Mouse (Mus musculus): ENCODE data around the gene Tomm7.
A peak's percentile ranks its signal among the peaks of the same experiment; 100 is the strongest.
"Not testable (repeated sequence)": the region's sequence is repeated elsewhere in the genome, so short reads cannot be mapped to it uniquely, and the experiment has no call there.

Tomm7 gene

DNA sequence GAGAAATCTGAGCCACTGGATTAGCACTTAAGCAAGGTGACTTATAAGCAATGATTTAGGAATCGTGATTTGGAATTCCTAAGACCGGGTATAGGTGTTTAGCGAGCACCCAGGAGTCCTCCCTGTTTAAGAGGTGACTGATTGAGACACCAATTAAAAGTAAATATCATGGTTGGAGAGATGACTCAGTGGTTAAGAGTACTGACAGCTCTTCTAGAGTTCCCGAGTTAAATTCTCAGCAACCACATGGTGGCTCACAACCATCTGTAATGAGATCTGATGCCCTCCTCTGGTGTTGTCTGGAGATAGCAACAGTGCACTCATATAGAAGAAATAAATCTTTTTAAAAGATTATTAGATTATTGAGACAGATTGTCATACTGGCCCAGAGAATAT is 7.2 kb upstream of the Tomm7 start:
- not testable (repeated sequence) for DNase-seq (ENCODE audit: low spot score in 2 of 2)

DNA sequence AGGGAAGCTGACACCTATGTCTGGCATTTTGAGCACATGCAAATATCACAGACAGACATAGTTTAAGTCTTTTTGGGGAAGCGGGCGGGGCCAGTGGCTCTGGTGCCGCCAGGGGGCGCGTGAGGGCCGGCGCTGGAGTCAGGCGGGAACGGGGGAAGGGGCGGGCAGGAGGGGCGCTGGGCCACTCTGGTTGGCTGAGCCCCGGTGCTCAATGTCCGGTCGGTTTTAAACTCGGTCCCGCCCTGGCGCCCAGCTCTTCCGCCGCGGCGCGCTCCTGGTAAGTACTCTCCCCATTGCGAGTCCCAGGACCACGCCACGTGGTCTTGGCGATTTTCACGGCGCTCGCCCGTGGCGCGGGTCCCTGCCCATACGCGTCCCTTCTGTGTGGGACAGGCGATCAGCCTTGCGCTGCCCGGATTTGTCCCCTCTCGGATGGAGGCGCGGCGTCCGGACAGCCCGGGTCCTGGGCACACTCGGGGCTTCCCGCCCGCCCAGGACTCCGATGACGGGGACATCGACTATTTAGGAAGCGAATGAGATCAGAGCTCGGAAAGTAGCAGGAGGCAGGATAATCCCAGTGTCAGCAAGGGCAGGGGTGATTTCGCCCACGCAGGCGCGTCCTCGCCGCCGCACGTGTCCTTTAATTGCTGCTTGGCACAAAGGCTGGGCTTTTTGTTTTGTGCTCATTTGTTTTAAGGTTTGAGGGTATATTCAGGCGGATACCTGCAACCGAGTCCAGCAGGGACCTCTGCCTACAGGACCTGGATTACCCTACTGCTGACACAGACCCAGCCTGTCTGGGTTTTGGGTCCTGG is 6.6 kb upstream of the Tomm7 start:
- DNase-seq (ENCODE audit: low spot score in 2 of 2) = peak; percentile 86 to 97

DNA sequence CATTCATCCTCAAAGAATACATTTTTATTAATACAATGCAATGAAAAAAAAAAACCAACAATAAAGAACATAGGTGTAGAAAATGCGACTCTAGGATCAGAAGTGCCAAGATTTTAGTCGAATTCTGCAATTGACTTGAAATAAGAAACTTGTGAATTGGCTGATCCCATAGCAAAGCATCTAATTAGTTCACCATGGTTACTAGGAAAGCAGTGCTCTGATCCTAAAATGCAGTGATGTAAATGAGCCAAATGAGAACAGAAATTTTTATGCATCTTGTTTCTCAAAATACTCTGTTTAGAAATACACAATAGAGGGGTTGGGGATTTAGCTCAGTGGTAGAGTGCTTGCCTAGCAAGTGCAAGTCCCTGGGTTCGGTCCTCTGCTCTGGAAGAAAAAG is 1.2 kb upstream of the Tomm7 start:
- DNase-seq (ENCODE audit: low spot score in 2 of 2) = no peak

DNA sequence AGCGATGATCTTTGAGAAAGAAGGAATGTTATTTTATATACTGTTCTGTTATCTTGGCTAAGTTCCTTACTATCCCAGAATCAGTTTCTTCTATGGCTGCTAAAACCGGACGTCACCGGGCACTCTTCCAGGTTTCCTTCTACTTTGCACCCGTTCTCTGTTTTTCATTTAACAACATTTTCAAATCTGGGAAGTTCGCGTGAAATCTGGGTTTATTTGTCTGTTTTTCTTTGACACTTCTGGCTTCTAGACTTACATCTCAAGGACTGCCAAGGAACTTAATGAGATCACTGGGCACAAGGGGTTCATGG is 525 bp upstream of the Tomm7 start:
- no peak for DNase-seq (ENCODE audit: low spot score in 2 of 2)

DNA sequence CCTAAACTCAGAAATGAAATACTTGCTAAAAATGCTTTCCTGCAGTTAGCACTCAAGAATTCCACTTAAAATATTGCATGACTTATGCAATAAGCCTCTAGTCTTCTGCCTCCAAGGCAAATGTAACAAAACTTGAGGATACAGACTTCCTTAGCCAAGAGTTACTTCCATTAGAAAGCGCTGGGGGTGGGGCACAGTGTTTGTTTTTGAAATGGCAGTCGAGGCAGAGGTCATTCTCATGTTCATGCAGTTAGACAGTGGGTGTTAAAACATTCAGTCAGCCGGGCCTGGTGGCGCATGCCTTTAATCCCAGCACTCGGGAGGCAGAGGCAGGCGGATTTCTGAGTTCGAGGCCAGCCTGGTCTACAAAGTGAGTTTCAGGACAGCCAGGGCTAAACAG is 5.8 kb downstream of the Tomm7 start:
- no peak for DNase-seq (ENCODE audit: low spot score in 2 of 2)

DNA sequence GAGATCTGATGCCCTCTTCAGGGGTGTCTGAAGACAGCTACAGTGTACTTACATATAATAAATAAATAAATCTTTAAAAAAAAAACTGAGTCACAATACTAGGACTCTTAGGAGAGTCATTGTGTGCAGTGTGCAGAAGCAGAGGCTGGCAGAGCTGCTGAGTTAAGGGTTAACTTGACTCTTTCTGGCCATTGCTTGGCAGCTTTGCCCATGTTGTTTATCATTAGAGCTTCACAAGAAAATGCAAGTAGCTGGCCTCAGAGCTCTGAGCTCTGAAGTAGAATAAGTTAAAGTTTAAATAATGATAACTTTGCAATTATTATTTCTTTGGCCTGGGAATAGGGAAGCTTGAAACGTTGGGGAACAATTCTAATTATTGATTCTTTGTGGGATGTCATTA is 8.3 kb downstream of the Tomm7 start:
- not testable (repeated sequence) for DNase-seq (ENCODE audit: low spot score in 2 of 2)

DNA sequence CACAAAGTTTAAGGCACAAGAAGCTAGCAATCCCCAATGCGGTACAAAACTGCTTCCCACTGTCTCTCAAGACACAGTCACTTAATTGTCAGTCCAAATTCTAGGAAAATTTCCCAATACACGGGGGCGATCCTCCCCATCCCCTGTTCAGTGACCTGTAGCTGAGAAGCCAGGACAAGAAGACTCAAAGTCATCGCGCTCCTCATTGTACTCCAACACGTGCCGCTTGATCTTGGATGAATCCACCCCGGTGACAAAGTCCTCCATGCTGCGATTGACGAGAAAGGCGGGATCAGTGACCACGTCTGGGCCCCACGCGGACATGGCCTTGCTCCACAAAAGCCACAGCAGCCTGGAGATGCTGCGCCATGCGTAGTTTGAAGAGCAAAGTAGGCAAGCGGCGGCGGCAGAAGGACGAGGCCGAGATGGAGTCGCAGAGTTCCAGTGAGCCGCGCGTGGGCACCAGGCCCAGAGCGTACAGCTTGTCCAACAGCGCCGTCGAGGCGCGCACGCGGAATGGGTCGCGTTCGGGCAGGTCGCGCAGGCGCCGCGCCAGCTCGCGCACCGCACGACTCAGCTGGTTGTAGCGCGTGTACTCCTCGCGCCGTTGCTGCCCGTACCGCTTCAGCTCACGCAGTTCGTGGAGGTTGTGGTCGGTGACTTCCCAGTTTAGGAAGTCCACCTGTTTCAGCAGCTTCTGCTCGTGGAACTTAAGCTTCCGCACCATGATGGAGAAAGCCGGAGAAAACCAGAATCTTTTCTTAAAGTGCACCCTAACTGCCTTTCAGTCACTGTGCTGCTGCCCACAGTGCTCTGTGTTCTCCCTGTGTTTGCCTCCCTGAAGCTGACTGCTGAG is 12.8 kb downstream of the Tomm7 start:
- no peak for DNase-seq (ENCODE audit: low spot score in 2 of 2)

DNA sequence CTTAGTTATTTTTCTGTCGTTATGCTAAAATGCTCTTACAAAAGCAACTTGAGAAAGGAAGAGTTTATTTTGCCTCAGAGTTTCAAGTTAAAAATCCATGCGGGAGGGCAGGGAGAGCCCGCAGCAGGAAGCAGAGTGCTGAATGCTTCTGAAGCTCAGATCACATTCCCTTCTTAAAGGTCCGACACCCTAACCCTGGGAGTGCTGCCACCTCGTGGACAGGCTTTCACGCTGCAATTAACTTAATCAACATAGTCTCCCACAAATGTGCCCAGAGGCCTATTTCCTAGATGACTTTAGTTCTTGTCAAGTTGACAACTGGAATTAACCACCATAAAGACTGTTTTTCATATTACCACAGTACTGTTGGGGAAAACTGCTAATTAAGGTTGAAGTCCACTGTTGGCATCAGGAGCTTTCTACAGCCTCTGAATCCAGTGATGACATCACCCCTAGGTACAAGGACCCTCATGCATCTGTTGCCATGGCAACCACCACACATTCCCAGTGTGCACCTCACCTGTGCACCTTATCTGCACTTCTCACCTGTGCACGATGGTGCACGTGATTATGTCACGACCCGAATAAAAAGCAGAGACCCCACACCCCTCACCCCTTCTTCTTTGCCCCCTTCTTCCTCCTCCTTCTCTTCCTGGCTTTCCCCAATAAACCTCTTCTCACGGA is 17.5 kb downstream of the Tomm7 start:
- peak; percentile 23 to 78 for DNase-seq (ENCODE audit: low spot score in 2 of 2)

DNA sequence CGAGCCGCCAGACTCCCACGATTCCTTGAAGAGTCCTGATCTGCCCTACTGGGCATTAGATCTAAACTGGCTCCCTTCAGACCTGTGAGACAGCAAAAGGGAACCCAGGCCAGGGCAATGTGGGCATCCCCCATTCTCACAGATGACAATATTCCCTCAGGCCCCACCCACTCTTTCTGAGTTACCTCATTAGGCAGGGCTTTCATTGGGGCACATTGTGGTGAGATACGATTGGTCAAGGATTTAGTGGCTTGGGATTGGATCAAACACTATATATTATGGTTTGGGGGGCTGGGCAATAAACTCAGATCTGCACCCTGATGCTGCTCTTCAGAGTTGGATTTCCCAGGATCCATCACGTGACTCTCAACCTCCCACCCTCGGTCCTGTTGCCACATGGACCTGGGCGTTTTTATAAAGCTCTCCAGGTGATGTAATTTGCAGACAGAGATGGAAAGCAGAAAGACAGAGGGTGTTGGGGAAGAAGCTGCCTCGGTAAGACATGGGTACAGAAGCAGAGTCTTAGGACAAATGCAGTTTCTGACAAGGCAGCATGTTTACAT is 19.7 kb downstream of the Tomm7 start:
- no peak for DNase-seq (ENCODE audit: low spot score in 2 of 2)

DNA sequence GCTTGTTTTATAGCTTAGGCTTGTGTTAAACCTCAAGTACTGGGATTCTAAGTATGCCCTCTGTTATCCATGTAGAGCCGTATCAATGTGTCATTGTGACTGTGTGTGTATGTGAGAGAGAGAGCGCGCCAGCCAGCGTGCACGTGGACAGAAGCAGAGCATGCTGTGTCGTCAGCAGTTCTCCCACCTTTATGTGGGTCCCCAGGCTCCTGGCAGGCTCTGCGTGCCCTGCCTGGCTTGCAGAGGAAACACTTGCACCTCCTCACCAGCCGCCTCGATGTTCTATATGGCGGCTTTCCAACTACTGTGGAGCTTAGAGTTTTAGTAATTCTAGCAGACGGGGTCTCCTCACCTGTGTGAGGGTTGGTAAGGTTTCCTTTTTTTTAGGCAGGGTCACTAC is 21.7 kb downstream of the Tomm7 start:
- DNase-seq (ENCODE audit: low spot score in 2 of 2) = no peak

DNA sequence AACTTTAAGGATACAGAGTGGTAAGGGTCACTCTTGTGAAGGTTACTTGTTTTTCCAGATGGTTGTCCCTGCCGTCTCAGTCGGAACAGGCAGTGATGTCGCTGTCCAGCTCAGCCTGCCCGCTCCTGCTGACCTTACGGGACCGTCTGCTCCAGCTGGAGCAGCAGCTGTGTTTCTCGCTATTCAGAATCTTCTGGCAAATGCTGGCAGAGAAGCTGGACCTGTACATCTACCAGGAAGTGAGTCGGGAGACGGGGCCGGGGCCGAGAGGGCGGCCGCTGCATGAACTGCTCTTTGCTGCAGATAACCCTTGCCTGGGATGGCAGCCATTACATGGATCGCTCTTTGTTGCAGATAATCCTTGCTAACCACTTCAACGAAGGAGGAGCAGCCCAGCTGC is 27.3 kb downstream of the Tomm7 start:
- DNase-seq (ENCODE audit: low spot score in 2 of 2) = no peak

DNA sequence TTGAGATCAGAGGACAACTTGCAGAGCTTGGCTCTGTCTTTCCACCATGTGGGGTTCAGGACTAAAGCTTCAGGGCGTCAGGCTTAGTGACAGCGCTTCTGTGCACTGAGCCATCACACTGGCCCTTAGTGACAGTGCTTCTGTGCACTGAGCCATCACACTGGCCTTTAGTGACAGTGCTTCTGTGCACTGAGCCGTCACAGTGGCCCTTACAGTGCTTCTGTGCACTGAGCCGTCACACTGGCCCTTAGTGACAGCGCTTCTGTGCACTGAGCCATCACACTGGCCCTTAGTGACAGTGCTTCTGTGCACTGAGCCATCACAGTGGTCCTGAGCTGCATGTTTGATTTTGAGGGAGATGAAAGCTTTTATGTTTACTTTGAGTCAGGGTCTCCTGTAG is 29.1 kb downstream of the Tomm7 start:
- no peak for DNase-seq (ENCODE audit: low spot score in 2 of 2)

DNA sequence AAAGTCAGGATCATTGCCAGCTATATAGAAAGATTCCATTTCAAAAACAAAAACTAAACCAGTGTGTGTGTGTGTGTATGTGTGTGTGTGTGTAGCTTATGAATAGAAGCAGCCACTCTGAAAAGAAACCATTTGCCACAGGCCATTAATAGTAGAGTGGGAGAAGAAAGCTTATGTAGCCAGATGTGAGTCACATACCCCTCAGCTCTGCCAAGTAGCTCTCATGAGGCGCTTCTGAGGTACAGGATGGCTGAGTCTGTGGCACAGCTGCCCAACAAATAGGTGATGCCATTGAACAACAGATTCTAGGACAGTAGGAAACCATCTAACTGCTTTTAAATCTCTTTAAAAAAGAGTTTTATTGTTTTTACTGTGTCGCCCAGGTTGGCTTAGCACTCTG is 51.2 kb downstream of the Tomm7 start:
- DNase-seq (ENCODE audit: low spot score in 2 of 2) = no peak

DNA sequence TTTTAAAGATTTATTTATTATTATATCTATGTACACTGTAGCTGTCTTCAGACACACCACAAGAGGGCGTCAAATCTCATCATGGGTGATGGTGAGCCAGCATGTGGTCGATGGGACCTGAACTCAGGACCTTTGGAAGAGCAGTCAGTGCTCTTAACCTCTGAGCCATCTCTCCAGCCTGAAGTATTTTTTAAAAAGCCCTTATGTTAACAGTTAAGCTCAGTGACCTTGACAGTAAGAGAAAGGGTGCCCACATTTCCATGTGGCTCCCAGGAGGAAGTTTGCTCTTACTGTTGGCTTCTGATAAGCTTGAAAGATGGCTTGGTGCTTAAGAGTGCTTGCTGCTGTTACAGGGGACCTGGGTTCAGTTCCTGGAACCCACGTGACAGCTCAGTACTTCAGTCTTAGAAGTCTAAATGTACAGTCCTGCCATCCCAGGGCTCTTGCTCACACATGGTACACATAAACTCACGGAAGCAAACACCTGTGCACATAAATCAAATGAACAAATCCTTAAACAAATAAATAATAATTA is 54.8 kb downstream of the Tomm7 start:
- DNase-seq (ENCODE audit: low spot score in 2 of 2) = no peak
